Mouse (Mus musculus) heart, postnatal 0 days (tissue): ENCODE measurements around the gene Trim16.

Experiments used
- CTCF ChIP-seq: IDR thresholded peaks from 2 replicates; pipeline ENCODE4 v1.5.1; 2016; ENCODE audit warnings: antibody characterized with exemption, control low read depth, low read depth
- EP300 ChIP-seq: IDR thresholded peaks from 2 replicates; pipeline ENCODE4 v1.6.1; 2016; ENCODE audit warnings: antibody characterized with exemption, low read depth

GRCm38 (mm10) chr11:62848301-62848700 lies 28.3 kb downstream of the Trim16 start:
- TF ChIP-seq EP300 (no peak), CTCF (no peak)
